Mouse (Mus musculus) cerebellum, postnatal 4 days (tissue): ENCODE measurements around the gene Dnajc28.

Source experiments
- DNase-seq, 2 experiments: peaks; one replicate each; pipeline ENCODE4 v3.0.0; 2022; ENCODE audit warnings: low spot score in 2 of 2, mixed read lengths in 1 of 2

The Dnajc28 gene

GRCm38 (mm10) chr16:91592162-91592561 lies 26.7 kb downstream of the Dnajc28 start:
- DNase-seq = no peak

GRCm38 (mm10) chr16:91588703-91589102 lies 30.1 kb downstream of the Dnajc28 start:
- no peak for DNase-seq

- no peak for DNase-seq
Observed at GRCm38 (mm10) chr16:91587730-91588453, 30.9 kb downstream of the Dnajc28 start.

- no peak for DNase-seq
Observed at GRCm38 (mm10) chr16:91586244-91586643, 32.6 kb downstream of the Dnajc28 start.

- no peak for DNase-seq
Observed at GRCm38 (mm10) chr16:91585617-91586016, 33.2 kb downstream of the Dnajc28 start.

GRCm38 (mm10) chr16:91582307-91582706 lies 36.5 kb downstream of the Dnajc28 start:
- DNase-seq = peak in 1 of 2 experiments; percentile 28

- DNase-seq = no peak
Observed at GRCm38 (mm10) chr16:91578980-91579720, 39.7 kb downstream of the Dnajc28 start.

- DNase-seq = no peak
Observed at GRCm38 (mm10) chr16:91575151-91575550, 43.7 kb downstream of the Dnajc28 start.

GRCm38 (mm10) chr16:91571105-91571504 lies 47.7 kb downstream of the Dnajc28 start:
- DNase-seq = no peak

- no peak for DNase-seq
Observed at GRCm38 (mm10) chr16:91568960-91569359, 49.9 kb downstream of the Dnajc28 start.

- no peak for DNase-seq
Observed at GRCm38 (mm10) chr16:91566002-91566401, 52.8 kb downstream of the Dnajc28 start.

GRCm38 (mm10) chr16:91565292-91565951 lies 53.4 kb downstream of the Dnajc28 start:
- no peak for DNase-seq

GRCm38 (mm10) chr16:91564580-91565291 lies 54.1 kb downstream of the Dnajc28 start:
- DNase-seq = no peak
